Mouse (Mus musculus): ENCODE results near the gene Asb15. TPM values are rescaled to one million over a fixed set of nuclear protein-coding genes. Genes with fewer than 3 reads are reported as not detected.

Gene Asb15
- polyA plus RNA-seq (2016; fragmentation: Nextera tagmentation; extraction: Ambion mirVana): not detected in 2 replicates

GRCm38 (mm10) chr6:24528064-24528243 lies at the start of gene Asb15:
Gene Asb15, plus strand, starts transcription at chr6:24528144.
- peak within 1 kb of the TSS; percentile 88 for H3K4me3 ChIP-seq

GRCm38 (mm10) chr6:24486530-24486929 lies 41.4 kb upstream of the Asb15 start:
- no peak for DNase-seq (ENCODE audit: low spot score)
- Histone ChIP-seq H3K4me3 (no peak overlapping the region), H3K27me3 (replicated peaks; ENCODE audit: low read depth, poor library complexity, severe bottlenecking) (no peaks in the 10 kb centered on the region), H3K36me3 (replicated peaks) (no peaks in the 10 kb centered on the region), H3K4me1 (no peaks in the 10 kb centered on the region), H3K27ac (replicated peaks) (no peak overlapping the region), H3K9me3 (no peaks in the 10 kb centered on the region)
- 80% methylated on average over 5 of the region's 5 CpGs for WGBS

More at GRCm38 (mm10) chr6:24528064-24528243, at the start of gene Asb15:
- H3K9me3 ChIP-seq: no peaks in the 10 kb centered on the region
- peaks cover 29% of the 10 kb centered on the region for H3K4me1 ChIP-seq
- H3K27ac ChIP-seq (replicated peaks): peak within 1 kb of the TSS; percentile 85
- no peaks in the 10 kb centered on the region for H3K27me3 ChIP-seq (replicated peaks; ENCODE audit: low read depth, poor library complexity, severe bottlenecking)
- peaks cover 6% of the 10 kb centered on the region for H3K36me3 ChIP-seq (replicated peaks)
- no peak for DNase-seq (ENCODE audit: low spot score)
- 48% methylated on average over 2 of the region's 2 CpGs for WGBS

GRCm38 (mm10) chr6:24490341-24490740 lies 37.6 kb upstream of the Asb15 start:
- no peaks in the 10 kb centered on the region for H3K9me3 ChIP-seq
- WGBS: 26% methylated on average over 1 of the region's 1 CpGs
- no peak overlapping the region for H3K4me3 ChIP-seq
- H3K4me1 ChIP-seq: no peaks in the 10 kb centered on the region
- DNase-seq (ENCODE audit: low spot score): no peak
- H3K27ac ChIP-seq (replicated peaks): no peak overlapping the region
- H3K27me3 ChIP-seq (replicated peaks; ENCODE audit: low read depth, poor library complexity, severe bottlenecking): no peaks in the 10 kb centered on the region
- H3K36me3 ChIP-seq (replicated peaks): no peaks in the 10 kb centered on the region

- DNase-seq (ENCODE audit: low spot score): no peak
- Histone ChIP-seq H3K9me3 (no peaks in the 10 kb centered on the region), H3K4me3 (no peak overlapping the region), H3K27me3 (replicated peaks; ENCODE audit: low read depth, poor library complexity, severe bottlenecking) (no peaks in the 10 kb centered on the region), H3K27ac (replicated peaks) (no peak overlapping the region), H3K4me1 (no peaks in the 10 kb centered on the region), H3K36me3 (replicated peaks) (no peaks in the 10 kb centered on the region)
- WGBS: 79% methylated on average over 2 of the region's 2 CpGs
Observed at GRCm38 (mm10) chr6:24504141-24504540, 23.8 kb upstream of the Asb15 start.

GRCm38 (mm10) chr6:24514552-24515284 lies 13.2 kb upstream of the Asb15 start, which contains the start of gene Iqub:
Gene Iqub, minus strand, starts transcription at chr6:24515067.
- no peak within 1 kb of the TSS; the same call in 1 of the 2 replicates for H3K27ac ChIP-seq (replicated peaks)
- no peaks in the 10 kb centered on the region for H3K9me3 ChIP-seq
- H3K36me3 ChIP-seq (replicated peaks): peaks cover 21% of the 10 kb centered on the region
- DNase-seq (ENCODE audit: low spot score): peak; percentile 66
- H3K27me3 ChIP-seq (replicated peaks; ENCODE audit: low read depth, poor library complexity, severe bottlenecking): no peaks in the 10 kb centered on the region
- peaks cover 8% of the 10 kb centered on the region for H3K4me1 ChIP-seq
- WGBS: 24% methylated on average over 13 of the region's 13 CpGs
- 0 out of 2 replicates have a peak within 1 kb of the TSS, but pooled peaks have one; percentile 1 for H3K4me3 ChIP-seq

GRCm38 (mm10) chr6:24516197-24516596 lies 11.7 kb upstream of the Asb15 start:
- no peak for DNase-seq (ENCODE audit: low spot score)
- H3K27ac ChIP-seq (replicated peaks): no peak overlapping the region
- H3K27me3 ChIP-seq (replicated peaks; ENCODE audit: low read depth, poor library complexity, severe bottlenecking): no peaks in the 10 kb centered on the region
- no peak overlapping the region for H3K4me3 ChIP-seq
- no peaks in the 10 kb centered on the region for H3K9me3 ChIP-seq
- peaks cover 8% of the 10 kb centered on the region for H3K4me1 ChIP-seq
- WGBS: 46% methylated on average over 2 of the region's 2 CpGs
- peaks cover 30% of the 10 kb centered on the region for H3K36me3 ChIP-seq (replicated peaks)

GRCm38 (mm10) chr6:24525705-24526104 lies 2.2 kb upstream of the Asb15 start:
- Histone ChIP-seq H3K9me3 (no peaks in the 10 kb centered on the region), H3K27ac (replicated peaks) (no peak overlapping the region), H3K4me1 (peaks cover 20% of the 10 kb centered on the region), H3K4me3 (peak overlapping the region; percentile 88; the same call in 1 of the 2 replicates), H3K27me3 (replicated peaks; ENCODE audit: low read depth, poor library complexity, severe bottlenecking) (no peaks in the 10 kb centered on the region), H3K36me3 (replicated peaks) (peaks cover 25% of the 10 kb centered on the region)
- WGBS: 90% methylated on average over 3 of the region's 3 CpGs
- DNase-seq (ENCODE audit: low spot score): no peak

GRCm38 (mm10) chr6:24527155-24528063 lies 535 bp upstream of the Asb15 start, which contains the start of gene Ndufa5:
Gene Ndufa5, minus strand, starts transcription at chr6:24528013.
- no peaks in the 10 kb centered on the region for H3K9me3 ChIP-seq
- WGBS: under 1% methylated on average over 53 of the region's 53 CpGs
- peak; percentile 95 for DNase-seq (ENCODE audit: low spot score)
- H3K27ac ChIP-seq (replicated peaks): peak within 1 kb of the TSS; percentile 85
- no peaks in the 10 kb centered on the region for H3K27me3 ChIP-seq (replicated peaks; ENCODE audit: low read depth, poor library complexity, severe bottlenecking)
- H3K36me3 ChIP-seq (replicated peaks): peaks cover 9% of the 10 kb centered on the region
- H3K4me1 ChIP-seq: peaks cover 29% of the 10 kb centered on the region
- peak within 1 kb of the TSS; percentile 88 for H3K4me3 ChIP-seq

GRCm38 (mm10) chr6:24530166-24530565 lies 2.2 kb downstream of the Asb15 start:
- peaks cover 29% of the 10 kb centered on the region for H3K4me1 ChIP-seq
- H3K9me3 ChIP-seq: no peaks in the 10 kb centered on the region
- peak; percentile 30 for DNase-seq (ENCODE audit: low spot score)
- no peaks in the 10 kb centered on the region for H3K36me3 ChIP-seq (replicated peaks)
- no peaks in the 10 kb centered on the region for H3K27me3 ChIP-seq (replicated peaks; ENCODE audit: low read depth, poor library complexity, severe bottlenecking)
- peak overlapping the region; percentile 35; the same call in 1 of the 2 replicates for H3K4me3 ChIP-seq
- 23% methylated on average over 4 of the region's 4 CpGs for WGBS
- no peak overlapping the region; the same call in 1 of the 2 replicates for H3K27ac ChIP-seq (replicated peaks)

GRCm38 (mm10) chr6:24530711-24531420 lies 2.9 kb downstream of the Asb15 start:
- no peaks in the 10 kb centered on the region for H3K27me3 ChIP-seq (replicated peaks; ENCODE audit: low read depth, poor library complexity, severe bottlenecking)
- DNase-seq (ENCODE audit: low spot score): peak; percentile 19
- H3K27ac ChIP-seq (replicated peaks): no peak overlapping the region; the same call in 1 of the 2 replicates
- 0 out of 2 replicates have a peak overlapping the region, but pooled peaks have one; percentile 35 for H3K4me3 ChIP-seq
- no peaks in the 10 kb centered on the region for H3K36me3 ChIP-seq (replicated peaks)
- peaks cover 27% of the 10 kb centered on the region for H3K4me1 ChIP-seq
- H3K9me3 ChIP-seq: no peaks in the 10 kb centered on the region
- WGBS: 49% methylated on average over 11 of the region's 11 CpGs

- Histone ChIP-seq H3K27me3 (replicated peaks; ENCODE audit: low read depth, poor library complexity, severe bottlenecking) (no peaks in the 10 kb centered on the region), H3K4me3 (no peak overlapping the region), H3K27ac (replicated peaks) (no peak overlapping the region), H3K36me3 (replicated peaks) (no peaks in the 10 kb centered on the region), H3K9me3 (no peaks in the 10 kb centered on the region), H3K4me1 (peaks cover 18% of the 10 kb centered on the region)
- WGBS: 83% methylated on average over 3 of the region's 3 CpGs
- DNase-seq (ENCODE audit: low spot score): no peak
Observed at GRCm38 (mm10) chr6:24532804-24533203, 4.9 kb downstream of the Asb15 start.

- no peak overlapping the region for H3K4me3 ChIP-seq
- H3K27me3 ChIP-seq (replicated peaks; ENCODE audit: low read depth, poor library complexity, severe bottlenecking): no peaks in the 10 kb centered on the region
- H3K36me3 ChIP-seq (replicated peaks): no peaks in the 10 kb centered on the region
- no peaks in the 10 kb centered on the region for H3K9me3 ChIP-seq
- no peaks in the 10 kb centered on the region for H3K4me1 ChIP-seq
- DNase-seq (ENCODE audit: low spot score): no peak
- WGBS: 84% methylated on average over 3 of the region's 3 CpGs
- H3K27ac ChIP-seq (replicated peaks): no peak overlapping the region
Observed at GRCm38 (mm10) chr6:24538435-24538834, 10.5 kb downstream of the Asb15 start.
